Mouse (Mus musculus) embryonic facial prominence, embryonic 13.5 days (tissue): ENCODE results near the gene Gin1. TPM values are rescaled to one million over a fixed set of nuclear protein-coding genes. Genes with fewer than 3 reads are reported as not detected.
"Not testable (repeated sequence)": the region's sequence is repeated elsewhere in the genome, so short reads cannot be mapped to it uniquely, and the experiment has no call there.

Experiments
- ATAC-seq: fragments of 200-750 bp; cut with Nextera tagmentation; 2 replicates; pipeline ENCODE4 v1.8.0; 2017; ENCODE audit warnings: low read depth; ENCODE audit not compliant: insufficient number of reproducible peaks, insufficient read depth, low FRiP score, low TSS enrichment
- H3K27ac ChIP-seq: fragments of 300-500 bp; sonication (generic); 2 replicates; pipeline ENCODE4 v1.5.1; 2015; ENCODE audit warnings: moderate library complexity, mild to moderate bottlenecking, inconsistent platforms
- H3K27me3 ChIP-seq: fragments of 300-500 bp; sonication (generic); 2 replicates; pipeline ENCODE4 v1.6.1; 2015; ENCODE audit warnings: mild to moderate bottlenecking, inconsistent platforms
- H3K36me3 ChIP-seq: fragments of 300-500 bp; sonication (generic); 2 replicates; pipeline ENCODE4 v1.6.1; 2015; ENCODE audit warnings: mild to moderate bottlenecking, inconsistent platforms
- H3K4me1 ChIP-seq: fragments of 300-500 bp; sonication (generic); 2 replicates; pipeline ENCODE4 v1.6.1; 2015; ENCODE audit warnings: inconsistent platforms
- H3K4me2 ChIP-seq: fragments of 300-500 bp; sonication (generic); 2 replicates; pipeline ENCODE4 v1.6.1; 2015; ENCODE audit warnings: moderate library complexity, mild to moderate bottlenecking, inconsistent platforms
- H3K4me3 ChIP-seq: fragments of 300-500 bp; sonication (generic); 2 replicates; pipeline ENCODE4 v1.5.1; 2015; ENCODE audit warnings: mild to moderate bottlenecking, inconsistent platforms
- H3K9ac ChIP-seq: fragments of 300-500 bp; sonication (generic); 2 replicates; pipeline ENCODE4 v1.6.1; 2015; ENCODE audit warnings: mild to moderate bottlenecking, inconsistent platforms
- H3K9me3 ChIP-seq: fragments of 300-500 bp; sonication (generic); 2 replicates; pipeline ENCODE4 v1.6.1; 2016; ENCODE audit warnings: inconsistent platforms
- WGBS: fragments of 180-500 bp; shearing (Covaris S2); methylation state at CpG from one replicate; pipeline ENCODE4 v1.1.7; 2015; ENCODE audit warnings: mixed read lengths; 5-methylcytosine and 5-hydroxymethylcytosine counted together
- polyA plus RNA-seq: library from polyadenylated mRNA; unstranded; fragments of >200 nt; fragmentation: Nextera tagmentation; extraction: Ambion mirVana; gene quantifications from 2 replicates; pipeline ENCODE4 v1.2.1, GENCODE M21; 2015

Gene Gin1
- polyA plus RNA-seq, 1 experiment from 2014 or later: 18.9 TPM

- not testable (repeated sequence) for H3K27ac ChIP-seq, ATAC-seq, H3K4me3 ChIP-seq, H3K27me3 ChIP-seq, H3K9ac ChIP-seq, H3K9me3 ChIP-seq, H3K36me3 ChIP-seq, H3K4me2 ChIP-seq
- WGBS: 85% methylated on average over 4 of the region's 4 CpGs
- H3K4me1 ChIP-seq: peaks cover 12% of the 10 kb centered on the region
Measured at GRCm38 (mm10) chr1:97765712-97766111, 4.3 kb upstream of the Gin1 start.

DNA sequence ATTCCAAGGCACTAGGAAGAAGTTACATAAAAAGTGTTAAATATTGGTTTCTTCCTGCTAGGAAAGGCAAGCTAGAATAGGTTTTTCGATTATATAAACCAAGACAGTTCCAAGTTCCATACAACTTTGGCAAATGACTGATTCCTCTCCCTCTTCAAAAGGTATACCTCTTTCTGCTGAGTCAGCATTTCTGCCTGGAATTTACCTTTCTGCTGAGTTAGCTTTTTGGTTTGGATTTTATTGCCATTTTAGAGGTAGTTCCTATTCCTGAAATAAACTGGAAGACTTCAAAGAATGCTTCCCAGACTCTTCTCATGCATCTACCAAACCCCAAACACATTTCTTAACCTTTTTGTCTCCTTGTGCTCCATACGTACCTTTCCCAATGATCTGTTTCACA lies 1.9 kb upstream of the Gin1 start:
- H3K36me3 ChIP-seq: no peaks in the 10 kb centered on the region
- no peak overlapping the region for H3K9ac ChIP-seq
- 77% methylated on average over 2 of the region's 2 CpGs for WGBS
- no peak overlapping the region for H3K27ac ChIP-seq
- H3K4me3 ChIP-seq: peak overlapping the region; percentile 7; the same call in 1 of the 2 replicates
- peak overlapping the region; percentile 68 for H3K4me2 ChIP-seq
- H3K9me3 ChIP-seq: no peaks in the 10 kb centered on the region
- H3K4me1 ChIP-seq: peaks cover 15% of the 10 kb centered on the region
- H3K27me3 ChIP-seq: no peaks in the 10 kb centered on the region
- ATAC-seq: no peak

DNA sequence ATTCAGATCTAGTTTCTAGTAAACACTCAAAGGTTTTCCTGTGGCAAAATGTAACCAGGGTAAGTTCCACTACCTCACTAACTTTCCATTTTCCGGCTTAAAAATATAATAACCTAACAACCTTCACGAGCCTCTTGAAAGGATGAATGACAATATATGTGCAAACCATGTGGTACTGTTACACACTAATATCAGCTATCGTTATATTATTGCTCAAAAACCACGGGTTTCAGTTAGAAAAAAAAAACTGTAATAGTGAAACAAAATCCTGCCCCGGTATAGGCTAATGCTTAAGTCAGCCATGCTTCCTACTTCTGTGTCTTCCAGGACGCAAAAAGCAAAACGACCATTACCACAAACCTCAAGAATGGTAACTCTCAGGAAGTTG lies 1.1 kb upstream of the Gin1 start:
- no peaks in the 10 kb centered on the region for H3K36me3 ChIP-seq
- H3K9me3 ChIP-seq: no peaks in the 10 kb centered on the region
- no peak for ATAC-seq
- peak overlapping the region; percentile 88 for H3K27ac ChIP-seq
- 9% methylated on average over 7 of the region's 7 CpGs for WGBS
- peak overlapping the region; percentile 68 for H3K4me2 ChIP-seq
- H3K4me3 ChIP-seq: peak overlapping the region; percentile 82
- H3K4me1 ChIP-seq: peaks cover 15% of the 10 kb centered on the region
- H3K9ac ChIP-seq: peak overlapping the region; percentile 89
- no peaks in the 10 kb centered on the region for H3K27me3 ChIP-seq

GRCm38 (mm10) chr1:97769294-97769903 lies 573 bp upstream of the Gin1 start:
- H3K4me2 ChIP-seq: peak overlapping the region; percentile 68
- ATAC-seq: no peak; the same call in 1 of the 2 replicates
- peak overlapping the region; percentile 89 for H3K9ac ChIP-seq
- no peaks in the 10 kb centered on the region for H3K36me3 ChIP-seq
- no peaks in the 10 kb centered on the region for H3K9me3 ChIP-seq
- peaks cover 15% of the 10 kb centered on the region for H3K4me1 ChIP-seq
- H3K27me3 ChIP-seq: no peaks in the 10 kb centered on the region
- peak overlapping the region; percentile 82 for H3K4me3 ChIP-seq
- peak overlapping the region; percentile 88 for H3K27ac ChIP-seq
- WGBS: under 1% methylated on average over 40 of the region's 40 CpGs

GRCm38 (mm10) chr1:97771118-97771517 lies 1.1 kb downstream of the Gin1 start:
- Histone ChIP-seq H3K4me3 (peak overlapping the region; percentile 82), H3K36me3 (no peaks in the 10 kb centered on the region), H3K4me2 (peak overlapping the region; percentile 64), H3K4me1 (peaks cover 15% of the 10 kb centered on the region), H3K27me3 (no peaks in the 10 kb centered on the region), H3K9me3 (no peaks in the 10 kb centered on the region), H3K9ac (no peak overlapping the region), H3K27ac (no peak overlapping the region)
- ATAC-seq: no peak
- 64% methylated on average over 7 of the region's 7 CpGs for WGBS

- no peak overlapping the region for H3K4me3 ChIP-seq
- peaks cover 15% of the 10 kb centered on the region for H3K4me1 ChIP-seq
- H3K9ac ChIP-seq: no peak overlapping the region
- 94% methylated on average over 5 of the region's 5 CpGs for WGBS
- H3K27ac ChIP-seq: no peak overlapping the region
- ATAC-seq: no peak
- H3K27me3 ChIP-seq: no peaks in the 10 kb centered on the region
- H3K36me3 ChIP-seq: no peaks in the 10 kb centered on the region
- no peak overlapping the region for H3K4me2 ChIP-seq
- H3K9me3 ChIP-seq: no peaks in the 10 kb centered on the region
Measured at GRCm38 (mm10) chr1:97771727-97772126, 1.8 kb downstream of the Gin1 start.

- Histone ChIP-seq H3K36me3 (no peaks in the 10 kb centered on the region), H3K4me1 (peaks cover 6% of the 10 kb centered on the region), H3K4me3 (no peak overlapping the region), H3K9me3 (no peaks in the 10 kb centered on the region), H3K9ac (no peak overlapping the region), H3K27ac (no peak overlapping the region), H3K27me3 (no peaks in the 10 kb centered on the region), H3K4me2 (no peak overlapping the region)
- ATAC-seq: no peak
- whole genome bisulfite sequencing: 86% methylated on average over 6 of the region's 6 CpGs
Measured at GRCm38 (mm10) chr1:97773362-97773761, 3.4 kb downstream of the Gin1 start.

DNA sequence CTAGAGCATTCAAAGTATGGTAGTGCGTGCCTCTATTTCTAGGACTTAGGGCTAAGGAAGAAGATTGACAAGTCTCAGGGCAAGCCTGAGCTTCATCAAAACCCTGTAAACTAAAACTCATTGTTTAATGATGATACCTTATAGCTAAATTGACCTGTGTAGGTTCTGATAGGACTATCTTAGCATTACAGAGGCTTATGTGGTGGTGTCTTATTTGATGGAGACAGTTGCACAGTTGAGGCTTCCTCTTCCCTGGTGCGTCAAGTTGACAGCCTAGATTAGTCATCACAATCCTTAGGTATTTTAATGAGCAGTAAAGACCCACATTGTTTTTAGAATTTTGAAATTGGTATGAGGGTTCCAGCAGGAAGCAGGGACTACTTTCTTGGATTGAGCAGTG lies 4.0 kb downstream of the Gin1 start:
- no peak for ATAC-seq
- Histone ChIP-seq H3K4me2 (no peak overlapping the region), H3K4me1 (peaks cover 3% of the 10 kb centered on the region; the same call in 1 of the 2 replicates), H3K4me3 (no peak overlapping the region), H3K27ac (no peak overlapping the region), H3K27me3 (no peaks in the 10 kb centered on the region), H3K36me3 (no peaks in the 10 kb centered on the region), H3K9ac (no peak overlapping the region), H3K9me3 (no peaks in the 10 kb centered on the region)
- 87% methylated on average over 2 of the region's 2 CpGs for WGBS

GRCm38 (mm10) chr1:97781674-97782073 lies 11.7 kb downstream of the Gin1 start:
- no peaks in the 10 kb centered on the region for H3K9me3 ChIP-seq
- WGBS: 95% methylated on average over 7 of the region's 7 CpGs
- H3K4me2 ChIP-seq: no peak overlapping the region
- no peak overlapping the region for H3K27ac ChIP-seq
- H3K4me3 ChIP-seq: no peak overlapping the region
- H3K36me3 ChIP-seq: peaks cover 9% of the 10 kb centered on the region; the same call in 1 of the 2 replicates
- no peaks in the 10 kb centered on the region for H3K4me1 ChIP-seq
- no peak overlapping the region for H3K9ac ChIP-seq
- H3K27me3 ChIP-seq: no peaks in the 10 kb centered on the region
- no peak for ATAC-seq

GRCm38 (mm10) chr1:97784928-97785327 lies 15.0 kb downstream of the Gin1 start:
- no peak overlapping the region for H3K27ac ChIP-seq
- no peaks in the 10 kb centered on the region for H3K27me3 ChIP-seq
- H3K36me3 ChIP-seq: peaks cover 9% of the 10 kb centered on the region; the same call in 1 of the 2 replicates
- H3K4me3 ChIP-seq: no peak overlapping the region
- H3K4me1 ChIP-seq: no peaks in the 10 kb centered on the region
- no peaks in the 10 kb centered on the region for H3K9me3 ChIP-seq
- H3K9ac ChIP-seq: no peak overlapping the region
- WGBS: 83% methylated on average over 7 of the region's 7 CpGs
- no peak for ATAC-seq
- no peak overlapping the region for H3K4me2 ChIP-seq

DNA sequence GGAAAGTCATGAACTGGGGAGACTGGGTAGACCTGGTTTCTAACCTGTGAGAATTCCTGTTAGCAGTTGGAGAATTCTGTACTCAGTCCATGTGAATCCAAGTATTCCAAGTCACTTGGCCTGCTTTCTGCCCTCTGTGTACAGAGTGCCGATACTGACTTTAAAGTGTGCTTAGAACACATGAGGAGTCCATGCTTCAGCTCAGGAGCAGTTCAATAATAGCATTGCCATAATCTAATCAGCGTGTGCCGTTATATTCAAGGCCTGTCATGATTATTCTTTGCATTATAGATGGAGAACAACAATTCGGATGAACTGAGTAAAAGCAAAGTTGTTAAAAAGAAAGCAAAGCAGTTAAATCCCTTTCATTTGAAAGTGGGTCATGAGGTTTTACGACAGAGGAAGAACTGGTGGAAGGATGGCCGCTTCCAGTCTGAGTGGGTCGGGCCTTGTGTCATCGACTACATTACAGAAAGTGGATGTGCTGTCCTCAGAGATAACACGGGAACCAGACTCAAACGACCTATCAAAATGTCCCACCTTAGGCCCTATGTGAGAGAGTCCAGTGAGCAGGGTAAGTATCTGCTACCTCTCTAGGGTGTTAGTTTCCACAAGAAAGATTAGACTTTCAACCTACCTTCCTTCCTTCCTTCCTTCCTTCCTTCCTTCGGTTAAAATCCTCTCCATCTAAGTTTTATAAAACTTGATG lies 15.9 kb downstream of the Gin1 start:
- H3K4me2 ChIP-seq: no peak overlapping the region
- no peak for ATAC-seq
- H3K27me3 ChIP-seq: no peaks in the 10 kb centered on the region
- WGBS: 89% methylated on average over 11 of the region's 11 CpGs
- no peak overlapping the region for H3K27ac ChIP-seq
- H3K36me3 ChIP-seq: peaks cover 9% of the 10 kb centered on the region; the same call in 1 of the 2 replicates
- H3K4me3 ChIP-seq: no peak overlapping the region
- H3K9ac ChIP-seq: no peak overlapping the region
- no peaks in the 10 kb centered on the region for H3K9me3 ChIP-seq
- H3K4me1 ChIP-seq: no peaks in the 10 kb centered on the region

DNA sequence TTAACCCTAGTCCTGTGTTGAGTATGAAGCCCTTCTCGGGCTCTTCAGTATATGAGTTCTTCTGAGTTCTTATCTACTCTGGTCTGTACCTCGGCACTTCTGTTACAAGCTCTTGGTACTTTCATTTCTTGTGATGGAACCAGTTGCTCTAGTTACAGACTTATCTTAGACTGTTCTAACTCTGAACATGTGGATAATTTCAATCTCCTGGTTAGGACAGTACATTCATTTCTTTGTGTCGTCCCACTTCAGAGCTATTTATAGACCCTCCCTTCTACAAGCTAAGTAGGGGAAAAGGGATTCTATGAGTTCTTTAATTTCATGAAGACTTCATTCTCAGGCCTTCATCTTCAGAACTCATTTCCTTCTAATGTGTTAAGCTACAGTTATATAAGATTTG lies 17.7 kb downstream of the Gin1 start:
- Histone ChIP-seq H3K27me3 (no peaks in the 10 kb centered on the region), H3K36me3 (peaks cover 9% of the 10 kb centered on the region; the same call in 1 of the 2 replicates), H3K27ac (no peak overlapping the region), H3K4me3 (no peak overlapping the region), H3K4me1 (no peaks in the 10 kb centered on the region), H3K9me3 (no peaks in the 10 kb centered on the region), H3K4me2 (no peak overlapping the region), H3K9ac (no peak overlapping the region)
- no peak for ATAC-seq
- 85% methylated on average over 3 of the region's 3 CpGs for WGBS
